Mouse (Mus musculus): Measurements from ENCODE around the gene Gm45808. TPM values are rescaled to one million over a fixed set of nuclear protein-coding genes. Genes with fewer than 3 reads are reported as not detected.
"Not testable (repeated sequence)": the region's sequence is repeated elsewhere in the genome, so short reads cannot be mapped to it uniquely, and the experiment has no call there.

Gm45808 gene
- polyA plus RNA-seq, 1 experiment: not detected

- 3% methylated on average over 3 of the region's 3 CpGs for WGBS
Observed at GRCm38 (mm10) chr7:45491264-45491663, 4.7 kb upstream of the Gm45808 start.

GRCm38 (mm10) chr7:45490822-45491221 is 4.2 kb upstream of the Gm45808 start:
- H3K27me3 ChIP-seq (ENCODE audit: control insufficient read depth, insufficient read depth, low read length): no peaks in the 10 kb centered on the region
- TF ChIP-seq CTCF (IDR thresholded peaks at IDR 0.05; ENCODE audit: extremely low read depth, insufficient read length, insufficient replicate concordance, low read depth, low read length) (no peak), POLR2A (IDR thresholded peaks at IDR 0.05; ENCODE audit: low read depth, low read length) (no peak)
- H3K27ac ChIP-seq (ENCODE audit: insufficient read depth, low read depth, low read length): 0 out of 2 replicates have a peak overlapping the region, but pooled peaks have one; percentile 5
- 57% methylated on average over 9 of the region's 9 CpGs for whole genome bisulfite sequencing
- H3K4me1 ChIP-seq (ENCODE audit: control insufficient read depth, insufficient read depth, insufficient read length, low read length): peaks cover 8% of the 10 kb centered on the region
- peaks cover 29% of the 10 kb centered on the region for H3K36me3 ChIP-seq (ENCODE audit: control insufficient read depth, insufficient read depth, low read length)
- no peak overlapping the region for H3K4me3 ChIP-seq (ENCODE audit: low read depth, low read length)

More at GRCm38 (mm10) chr7:45491264-45491663, 4.7 kb upstream of the Gm45808 start:
- Histone ChIP-seq H3K27me3 (ENCODE audit: control insufficient read depth, insufficient read depth, low read length) (no peaks in the 10 kb centered on the region), H3K36me3 (ENCODE audit: control insufficient read depth, insufficient read depth, low read length) (peaks cover 33% of the 10 kb centered on the region), H3K4me1 (ENCODE audit: control insufficient read depth, insufficient read depth, insufficient read length, low read length) (peaks cover 8% of the 10 kb centered on the region), H3K27ac (ENCODE audit: insufficient read depth, low read depth, low read length) (0 out of 2 replicates have a peak overlapping the region, but pooled peaks have one; percentile 5), H3K4me3 (ENCODE audit: low read depth, low read length) (no peak overlapping the region)
- TF ChIP-seq CTCF (IDR thresholded peaks at IDR 0.05; ENCODE audit: extremely low read depth, insufficient read length, insufficient replicate concordance, low read depth, low read length) (no peak), POLR2A (IDR thresholded peaks at IDR 0.05; ENCODE audit: low read depth, low read length) (no peak)

- Histone ChIP-seq H3K4me3 (ENCODE audit: low read depth, low read length) (no peak overlapping the region), H3K36me3 (ENCODE audit: control insufficient read depth, insufficient read depth, low read length) (peaks cover 17% of the 10 kb centered on the region), H3K4me1 (ENCODE audit: control insufficient read depth, insufficient read depth, insufficient read length, low read length) (peaks cover 8% of the 10 kb centered on the region), H3K27ac (ENCODE audit: insufficient read depth, low read depth, low read length) (no peak overlapping the region), H3K27me3 (ENCODE audit: control insufficient read depth, insufficient read depth, low read length) (no peaks in the 10 kb centered on the region)
- WGBS: 82% methylated on average over 7 of the region's 7 CpGs
- TF ChIP-seq POLR2A (IDR thresholded peaks at IDR 0.05; ENCODE audit: low read depth, low read length) (no peak), CTCF (IDR thresholded peaks at IDR 0.05; ENCODE audit: extremely low read depth, insufficient read length, insufficient replicate concordance, low read depth, low read length) (no peak)
Observed at GRCm38 (mm10) chr7:45489578-45489977, 3.0 kb upstream of the Gm45808 start.

GRCm38 (mm10) chr7:45488293-45489204 is 1.9 kb upstream of the Gm45808 start, which contains the start of gene Dhdh:
Gene Dhdh (minus strand): TSS chr7:45488805.
- H3K27ac ChIP-seq (ENCODE audit: insufficient read depth, low read depth, low read length): peak within 1 kb of the TSS; percentile 43; the same call in 1 of the 2 replicates
- H3K4me3 ChIP-seq (ENCODE audit: low read depth, low read length): peak within 1 kb of the TSS; percentile 80
- H3K27me3 ChIP-seq (ENCODE audit: control insufficient read depth, insufficient read depth, low read length): no peaks in the 10 kb centered on the region
- TF ChIP-seq POLR2A (IDR thresholded peaks at IDR 0.05; ENCODE audit: low read depth, low read length) (no peak; the same call in 1 of the 2 replicates), CTCF (IDR thresholded peaks at IDR 0.05; ENCODE audit: extremely low read depth, insufficient read length, insufficient replicate concordance, low read depth, low read length) (no peak)
- peaks cover 7% of the 10 kb centered on the region for H3K36me3 ChIP-seq (ENCODE audit: control insufficient read depth, insufficient read depth, low read length)
- H3K4me1 ChIP-seq (ENCODE audit: control insufficient read depth, insufficient read depth, insufficient read length, low read length): peaks cover 8% of the 10 kb centered on the region
- WGBS: 14% methylated on average over 38 of the region's 38 CpGs

- Histone ChIP-seq H3K36me3 (ENCODE audit: control insufficient read depth, insufficient read depth, low read length) (peaks cover 1% of the 10 kb centered on the region; the same call in 1 of the 2 replicates), H3K4me1 (ENCODE audit: control insufficient read depth, insufficient read depth, insufficient read length, low read length) (peaks cover 8% of the 10 kb centered on the region), H3K27me3 (ENCODE audit: control insufficient read depth, insufficient read depth, low read length) (no peaks in the 10 kb centered on the region), H3K27ac (ENCODE audit: insufficient read depth, low read depth, low read length) (no peak overlapping the region), H3K4me3 (ENCODE audit: low read depth, low read length) (no peak overlapping the region)
- TF ChIP-seq POLR2A (IDR thresholded peaks at IDR 0.05; ENCODE audit: low read depth, low read length) (no peak), CTCF (IDR thresholded peaks at IDR 0.05; ENCODE audit: extremely low read depth, insufficient read length, insufficient replicate concordance, low read depth, low read length) (no peak)
- WGBS: 75% methylated on average over 11 of the region's 11 CpGs
Observed at GRCm38 (mm10) chr7:45487861-45488292, 1.3 kb upstream of the Gm45808 start.

- H3K4me1 ChIP-seq (ENCODE audit: control insufficient read depth, insufficient read depth, insufficient read length, low read length): peaks cover 8% of the 10 kb centered on the region
- H3K27ac ChIP-seq (ENCODE audit: insufficient read depth, low read depth, low read length): no peak overlapping the region
- 51% methylated on average over 7 of the region's 7 CpGs for WGBS
Observed at GRCm38 (mm10) chr7:45486158-45486557, 453 bp downstream of the Gm45808 start.

GRCm38 (mm10) chr7:45484985-45485384 is 1.6 kb downstream of the Gm45808 start:
- H3K27ac ChIP-seq (ENCODE audit: insufficient read depth, low read depth, low read length); H3K36me3 ChIP-seq (ENCODE audit: control insufficient read depth, insufficient read depth, low read length); H3K4me1 ChIP-seq (ENCODE audit: control insufficient read depth, insufficient read depth, insufficient read length, low read length); H3K27me3 ChIP-seq (ENCODE audit: control insufficient read depth, insufficient read depth, low read length); H3K4me3 ChIP-seq (ENCODE audit: low read depth, low read length): not testable (repeated sequence)
- WGBS: 93% methylated on average over 5 of the region's 5 CpGs

More at GRCm38 (mm10) chr7:45486158-45486557, 453 bp downstream of the Gm45808 start:
- no peak for TF ChIP-seq CTCF (IDR thresholded peaks at IDR 0.05; ENCODE audit: extremely low read depth, insufficient read length, insufficient replicate concordance, low read depth, low read length)
- TF ChIP-seq POLR2A (IDR thresholded peaks at IDR 0.05; ENCODE audit: low read depth, low read length): no peak
- no peaks in the 10 kb centered on the region for H3K27me3 ChIP-seq (ENCODE audit: control insufficient read depth, insufficient read depth, low read length)
- no peaks in the 10 kb centered on the region for H3K36me3 ChIP-seq (ENCODE audit: control insufficient read depth, insufficient read depth, low read length)
- no peak overlapping the region for H3K4me3 ChIP-seq (ENCODE audit: low read depth, low read length)
